Mouse (Mus musculus): ENCODE results near the gene Taf3. TPM values are rescaled to one million over a fixed set of nuclear protein-coding genes. Genes with fewer than 3 reads are reported as not detected.

The Taf3 gene
- polyA plus RNA-seq, 2 experiments, result 4.7 to 5.0 TPM

GRCm38 (mm10) chr2:9885217-9885770 lies 163.1 kb downstream of the Taf3 start:
- no peak for ATAC-seq (ENCODE audit: insufficient read depth)
- Histone ChIP-seq H3K9ac (replicated peaks) (no peak overlapping the region), H3K36me3 (replicated peaks; ENCODE audit: control insufficient read depth, insufficient read depth, low read depth) (no peaks in the 10 kb centered on the region), H3K27ac (no peak overlapping the region), H3K4me2 (ENCODE audit: low read depth) (no peak overlapping the region), H3K4me1 (replicated peaks; ENCODE audit: control insufficient read depth in 2 of 2, insufficient read depth in 2 of 2, low read length in 1 of 2) (peaks cover 0 to 4% of the 10 kb centered on the region in 2 experiments; a peak in 2 of 4 replicates), H3K4me3 (ENCODE audit: insufficient read depth in 1 of 2, low read depth in 2 of 2, low read length in 2 of 2) (no peak overlapping the region), H3K9me3 (ENCODE audit: control insufficient read depth, low read length) (no peaks in the 10 kb centered on the region), H3K27me3 (ENCODE audit: control insufficient read depth, insufficient read depth, low read length) (peaks cover 97% of the 10 kb centered on the region)
- DNase-seq (ENCODE audit: low read depth in 3 of 3, low spot score in 3 of 3), result no peak
- WGBS (ENCODE audit: insufficient replicate concordance), result 18% methylated on average over 14 of the region's 14 CpGs
- no peak for TF ChIP-seq EP300 (IDR thresholded peaks at IDR 0.05; ENCODE audit: low read depth)
- no peak for TF ChIP-seq CTCF (IDR thresholded peaks at IDR 0.05; ENCODE audit: low read depth)

DNA sequence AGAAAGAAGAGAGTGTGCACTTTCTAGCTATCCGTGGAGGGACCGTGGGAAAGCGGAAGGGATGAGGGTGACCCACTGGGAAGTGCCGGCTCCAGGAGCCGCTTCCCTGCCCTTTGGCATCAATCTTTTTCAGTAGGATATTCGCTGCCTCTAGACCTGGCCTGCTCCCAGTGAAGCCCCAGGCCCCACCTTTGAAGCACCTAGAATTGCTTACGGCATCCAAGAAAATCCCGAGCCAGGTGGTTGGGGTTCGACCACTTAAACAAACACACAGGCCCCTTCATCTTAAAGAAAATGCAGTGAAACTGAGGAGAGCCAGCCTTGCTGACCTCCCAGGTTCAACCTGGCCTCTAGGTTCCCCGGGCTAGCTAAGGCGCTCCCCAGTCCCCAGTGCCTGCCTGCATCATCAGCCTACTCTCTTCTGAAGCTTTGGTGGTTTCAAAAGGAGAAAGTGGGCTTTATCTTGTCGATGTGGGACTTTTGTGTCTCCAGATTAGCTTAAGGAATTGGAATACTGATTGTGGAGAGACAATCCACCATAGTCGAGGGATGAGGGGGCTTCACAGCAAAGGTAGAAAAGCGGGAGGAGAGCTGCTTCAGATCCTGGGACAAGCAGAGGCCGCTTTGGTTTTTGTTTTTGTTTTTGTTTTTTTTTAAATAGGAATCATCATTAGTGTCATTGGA lies 163.7 kb downstream of the Taf3 start:
- 13% methylated on average over 15 of the region's 15 CpGs for WGBS (ENCODE audit: insufficient replicate concordance)
- peaks cover 97% of the 10 kb centered on the region for H3K27me3 ChIP-seq (ENCODE audit: control insufficient read depth, insufficient read depth, low read length)
- peak overlapping the region; percentile 34; the same call in 1 of the 2 replicates for H3K4me2 ChIP-seq (ENCODE audit: low read depth)
- no peaks in the 10 kb centered on the region for H3K36me3 ChIP-seq (replicated peaks; ENCODE audit: control insufficient read depth, insufficient read depth, low read depth)
- ATAC-seq (ENCODE audit: insufficient read depth) (no peak), DNase-seq (ENCODE audit: low read depth in 3 of 3, low spot score in 3 of 3) (no peak)
- TF ChIP-seq EP300 (IDR thresholded peaks at IDR 0.05; ENCODE audit: low read depth), result no peak
- TF ChIP-seq CTCF (IDR thresholded peaks at IDR 0.05; ENCODE audit: low read depth), result no peak
- no peak overlapping the region for H3K9ac ChIP-seq (replicated peaks)
- H3K4me3 ChIP-seq (ENCODE audit: insufficient read depth in 1 of 2, low read depth in 2 of 2, low read length in 2 of 2), result peak overlapping the region in 1 of 2 experiments; percentile 14; a peak in 1 of 4 replicates
- no peak overlapping the region for H3K27ac ChIP-seq
- peaks cover 0 to 4% of the 10 kb centered on the region in 2 experiments; a peak in 2 of 4 replicates for H3K4me1 ChIP-seq (replicated peaks; ENCODE audit: control insufficient read depth in 2 of 2, insufficient read depth in 2 of 2, low read length in 1 of 2)
- no peaks in the 10 kb centered on the region for H3K9me3 ChIP-seq (ENCODE audit: control insufficient read depth, low read length)

DNA sequence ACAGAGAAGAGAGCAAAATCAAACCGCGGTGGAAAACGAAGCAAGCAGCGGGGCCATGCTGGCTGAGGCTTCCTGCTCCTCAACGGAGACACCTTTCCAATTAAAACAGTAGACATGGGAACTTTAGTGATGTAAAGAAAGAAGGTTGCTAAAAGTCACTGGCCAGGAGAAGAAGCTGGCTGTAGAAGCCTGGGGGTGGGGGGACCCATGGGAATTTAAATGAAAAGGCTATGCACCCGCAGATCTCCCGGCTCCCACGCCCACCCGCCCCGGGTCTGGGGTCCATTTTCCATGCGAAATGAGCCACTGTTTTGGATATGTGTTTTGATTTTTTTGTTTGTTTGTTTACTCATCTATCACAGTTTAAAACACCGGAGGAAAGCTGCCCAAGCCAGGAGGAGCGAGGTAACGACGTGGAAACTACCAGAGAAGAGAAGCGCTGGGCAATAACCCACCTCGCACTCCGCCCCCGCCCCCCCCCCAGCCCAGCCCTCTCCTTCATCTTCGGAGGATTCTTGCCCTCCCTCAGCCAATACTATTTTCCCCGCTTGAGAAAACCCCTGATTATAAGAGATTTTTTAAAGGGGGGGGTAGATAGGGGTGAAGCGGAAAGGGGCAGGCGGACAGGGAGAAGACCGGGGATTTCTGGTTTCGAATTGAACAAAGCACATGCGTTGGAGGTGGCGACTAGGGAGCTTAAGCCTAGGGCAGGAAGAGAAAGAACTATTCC lies 164.4 kb downstream of the Taf3 start:
- no peak for ATAC-seq (ENCODE audit: insufficient read depth)
- Histone ChIP-seq H3K9ac (replicated peaks) (no peak overlapping the region), H3K27me3 (ENCODE audit: control insufficient read depth, insufficient read depth, low read length) (peaks cover 97% of the 10 kb centered on the region), H3K4me2 (ENCODE audit: low read depth) (peak overlapping the region; percentile 34), H3K36me3 (replicated peaks; ENCODE audit: control insufficient read depth, insufficient read depth, low read depth) (no peaks in the 10 kb centered on the region), H3K9me3 (ENCODE audit: control insufficient read depth, low read length) (no peaks in the 10 kb centered on the region), H3K4me1 (replicated peaks; ENCODE audit: control insufficient read depth in 2 of 2, insufficient read depth in 2 of 2, low read length in 1 of 2) (no peaks in the 10 kb centered on the region), H3K4me3 (ENCODE audit: insufficient read depth in 1 of 2, low read depth in 2 of 2, low read length in 2 of 2) (peak overlapping the region in 1 of 2 experiments; percentile 14; a peak in 1 of 4 replicates), H3K27ac (no peak overlapping the region)
- 1% methylated on average over 27 of the region's 27 CpGs for WGBS (ENCODE audit: insufficient replicate concordance)
- no peak for TF ChIP-seq EP300 (IDR thresholded peaks at IDR 0.05; ENCODE audit: low read depth)
- TF ChIP-seq CTCF (IDR thresholded peaks at IDR 0.05; ENCODE audit: low read depth), result no peak
- no peak for DNase-seq (ENCODE audit: low read depth in 3 of 3, low spot score in 3 of 3)

- under 1% methylated on average over 43 of the region's 43 CpGs for WGBS (ENCODE audit: insufficient replicate concordance)
- H3K4me3 ChIP-seq (ENCODE audit: insufficient read depth in 1 of 2, low read depth in 2 of 2, low read length in 2 of 2), result peak overlapping the region; percentile 6 to 18; a peak in 1 of 4 replicates
- ATAC-seq (ENCODE audit: insufficient read depth), result no peak
- no peaks in the 10 kb centered on the region for H3K36me3 ChIP-seq (replicated peaks; ENCODE audit: control insufficient read depth, insufficient read depth, low read depth)
- H3K27me3 ChIP-seq (ENCODE audit: control insufficient read depth, insufficient read depth, low read length), result peaks cover 99% of the 10 kb centered on the region
- H3K9me3 ChIP-seq (ENCODE audit: control insufficient read depth, low read length), result no peaks in the 10 kb centered on the region
- peak overlapping the region; percentile 51 for H3K4me2 ChIP-seq (ENCODE audit: low read depth)
- no peak overlapping the region for H3K27ac ChIP-seq
- TF ChIP-seq EP300 (IDR thresholded peaks at IDR 0.05; ENCODE audit: low read depth) (no peak), CTCF (IDR thresholded peaks at IDR 0.05; ENCODE audit: low read depth) (no peak)
- H3K4me1 ChIP-seq (replicated peaks; ENCODE audit: control insufficient read depth in 2 of 2, insufficient read depth in 2 of 2, low read length in 1 of 2), result no peaks in the 10 kb centered on the region
- no peak for DNase-seq (ENCODE audit: low read depth in 3 of 3, low spot score in 3 of 3)
- H3K9ac ChIP-seq (replicated peaks), result no peak overlapping the region
Measured at GRCm38 (mm10) chr2:9882926-9883802, 165.2 kb downstream of the Taf3 start.
